Mouse (Mus musculus) urinary bladder, adult 18-20 months (tissue): Measurements from ENCODE around the gene Mfn2.
A peak's percentile ranks its signal among the peaks of the same experiment; 100 is the strongest.

Experiments
- DNase-seq, 2 experiments: peaks; one replicate each; pipeline ENCODE4 v3.0.0; 2022; ENCODE audit warnings: low spot score in 2 of 2, mixed read lengths in 2 of 2

The Mfn2 gene

GRCm38 (mm10) chr4:147918459-147919121 lies 14.1 kb upstream of the Mfn2 start:
- DNase-seq = peak; percentile 19 to 33

GRCm38 (mm10) chr4:147909486-147909885 lies 5.0 kb upstream of the Mfn2 start:
- no peak for DNase-seq

DNA sequence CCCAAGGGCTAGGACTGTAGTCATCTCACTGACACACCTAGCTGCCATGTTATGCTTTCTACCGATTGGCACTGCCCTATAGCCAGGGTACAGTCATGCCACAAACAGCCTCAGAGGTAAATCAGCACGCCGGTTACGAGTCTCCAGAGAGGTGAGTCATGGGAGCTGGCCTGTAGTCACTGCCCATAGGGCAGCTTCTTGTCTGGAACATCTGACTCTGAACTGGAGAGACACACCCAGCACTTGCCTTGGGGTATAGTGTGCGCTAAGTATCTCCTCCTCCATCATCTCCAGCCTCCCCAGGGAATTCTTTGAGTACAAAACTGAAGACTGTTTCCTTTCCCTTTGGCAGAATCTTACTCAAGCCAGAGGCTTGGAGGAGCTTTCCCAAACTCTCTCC lies 1.7 kb upstream of the Mfn2 start:
- DNase-seq = peak; percentile 18 to 60

- DNase-seq = no peak
Observed at GRCm38 (mm10) chr4:147905090-147905659, 671 bp upstream of the Mfn2 start.

- DNase-seq = no peak
Observed at GRCm38 (mm10) chr4:147903601-147904000, 903 bp downstream of the Mfn2 start.

DNA sequence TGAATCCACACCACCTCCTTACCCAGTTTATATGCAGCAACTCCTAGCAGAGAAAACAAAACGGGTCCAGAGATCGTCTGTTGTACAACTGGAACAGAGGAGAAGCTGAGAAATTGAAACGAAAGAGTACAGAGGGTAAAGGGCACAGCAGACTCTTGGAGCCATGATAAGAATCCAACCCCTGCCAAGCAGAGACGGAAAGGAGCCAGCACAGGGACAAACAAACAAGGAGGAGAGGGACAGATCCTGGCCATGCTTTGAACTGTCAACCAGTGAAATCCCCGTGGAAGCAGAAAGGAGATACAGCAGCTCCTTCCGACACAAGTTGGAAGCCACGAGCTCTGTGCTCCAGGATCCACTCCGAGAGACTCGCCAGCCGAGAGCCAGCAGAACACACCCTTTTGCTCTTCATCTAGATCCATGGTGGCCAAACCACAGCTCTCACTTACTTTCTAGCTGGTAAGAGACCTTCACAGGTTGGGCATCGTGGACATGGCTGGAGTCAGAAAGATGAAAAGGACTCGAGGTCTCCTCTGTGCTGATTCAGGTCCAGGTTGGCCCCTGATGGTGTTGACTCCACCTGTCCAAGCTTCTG lies 1.5 kb downstream of the Mfn2 start:
- no peak for DNase-seq

- DNase-seq = no peak
Observed at GRCm38 (mm10) chr4:147900452-147900851, 4.1 kb downstream of the Mfn2 start.

DNA sequence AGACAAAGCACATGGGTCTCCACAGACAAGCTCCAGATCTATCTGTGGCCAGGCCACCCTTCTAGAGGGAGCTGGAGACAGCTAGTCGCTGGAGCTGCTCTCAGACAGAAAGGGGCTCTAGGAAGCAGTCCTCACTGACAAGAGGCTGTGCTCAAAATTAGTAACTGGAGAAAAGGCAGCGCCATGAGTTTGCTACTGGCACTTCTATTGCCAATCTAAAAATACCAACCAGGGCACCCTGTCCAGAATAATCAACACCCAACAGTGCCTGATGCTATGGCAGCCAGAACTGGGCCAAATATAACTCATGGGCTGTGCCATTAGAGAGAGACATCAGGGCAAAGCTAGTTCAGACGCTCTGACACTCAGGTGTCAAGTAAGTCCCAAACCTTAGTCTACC lies 7.2 kb downstream of the Mfn2 start:
- no peak for DNase-seq

GRCm38 (mm10) chr4:147896411-147896810 lies 8.1 kb downstream of the Mfn2 start:
- DNase-seq = no peak

- DNase-seq = no peak
Observed at GRCm38 (mm10) chr4:147895815-147896330, 8.6 kb downstream of the Mfn2 start.

DNA sequence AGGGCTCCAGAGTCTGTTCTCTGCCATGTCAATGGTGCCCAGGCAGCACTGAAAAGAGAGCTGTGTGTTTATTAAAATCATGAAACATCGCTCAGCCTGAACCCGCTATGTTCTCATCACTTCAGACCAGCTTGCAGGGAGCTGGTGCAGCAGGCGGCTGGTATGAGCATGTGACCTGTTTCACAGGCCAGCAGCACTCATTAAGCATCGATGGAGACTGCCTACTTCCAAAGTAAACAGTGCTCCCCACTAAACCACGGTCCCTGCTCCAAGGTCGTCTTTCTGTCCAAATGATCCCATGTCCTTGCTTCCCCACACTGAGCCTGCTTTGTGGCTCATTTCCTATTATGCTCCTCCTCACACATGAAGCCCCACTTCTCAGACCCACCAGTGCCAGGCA lies 14.2 kb downstream of the Mfn2 start:
- DNase-seq = no peak

GRCm38 (mm10) chr4:147888237-147888636 lies 16.3 kb downstream of the Mfn2 start:
- DNase-seq = no peak

GRCm38 (mm10) chr4:147887277-147887676 lies 17.2 kb downstream of the Mfn2 start:
- no peak for DNase-seq

DNA sequence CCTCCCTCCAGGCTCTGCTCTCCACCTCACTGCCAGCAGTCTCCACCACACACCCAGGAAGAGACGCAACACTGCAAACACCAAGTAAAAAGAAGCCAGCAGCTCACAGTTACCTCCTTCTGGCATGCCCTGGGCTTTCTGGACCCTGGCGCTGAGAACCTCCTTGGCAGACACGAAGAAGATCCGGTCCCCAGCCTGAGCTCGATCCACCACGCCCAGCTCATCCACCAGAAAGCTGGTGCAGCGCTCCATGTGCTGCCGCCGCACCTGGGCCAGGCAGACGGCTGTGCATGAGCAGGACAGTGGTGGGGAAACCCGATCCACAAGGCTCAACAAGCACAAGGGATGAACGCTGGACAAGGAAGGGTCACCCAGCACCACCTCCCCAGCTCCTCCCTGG lies 18.3 kb downstream of the Mfn2 start:
- no peak for DNase-seq

- DNase-seq = no peak
Observed at GRCm38 (mm10) chr4:147884138-147884537, 20.4 kb downstream of the Mfn2 start.

- no peak for DNase-seq
Observed at GRCm38 (mm10) chr4:147883041-147883440, 21.5 kb downstream of the Mfn2 start.

GRCm38 (mm10) chr4:147881792-147882191 lies 22.7 kb downstream of the Mfn2 start:
- DNase-seq = no peak

GRCm38 (mm10) chr4:147879865-147880264 lies 24.6 kb downstream of the Mfn2 start:
- DNase-seq = no peak

GRCm38 (mm10) chr4:147879456-147879855 lies 25.0 kb downstream of the Mfn2 start:
- no peak for DNase-seq

GRCm38 (mm10) chr4:147878537-147878936 lies 26.0 kb downstream of the Mfn2 start:
- DNase-seq = no peak

DNA sequence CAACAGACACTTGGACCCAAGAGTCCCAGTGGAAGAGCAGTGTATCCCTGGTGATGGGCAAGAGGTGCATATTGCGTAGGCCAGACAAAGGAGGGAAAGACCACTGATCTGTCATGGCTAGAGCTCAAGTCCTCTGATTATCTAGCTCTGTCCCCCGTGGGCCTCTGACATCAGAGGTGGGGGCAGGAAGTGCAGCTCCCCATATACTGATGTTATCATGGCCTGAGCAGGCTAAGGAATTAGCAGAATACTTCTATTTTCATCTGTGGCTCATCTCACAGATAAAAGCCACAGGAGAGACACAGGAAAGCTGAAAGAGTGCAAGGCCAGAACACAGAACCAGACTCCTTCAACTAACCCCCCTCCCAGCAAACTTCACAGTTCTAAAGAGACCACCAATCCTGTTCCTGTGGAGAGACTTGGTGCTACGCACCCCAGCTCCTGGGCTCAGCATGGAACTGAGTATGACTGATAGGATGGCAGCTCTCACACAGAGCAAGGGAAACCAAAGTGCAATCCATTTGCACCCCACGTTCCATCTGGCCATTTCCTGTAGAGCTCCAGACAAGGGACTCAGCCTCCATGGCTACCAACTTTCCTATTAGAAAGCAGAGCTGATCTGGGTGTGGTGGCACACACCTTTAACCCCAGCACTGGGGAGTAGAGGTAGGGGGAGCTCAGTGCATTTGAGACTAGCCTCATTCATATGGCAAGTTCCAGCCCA lies 28.5 kb downstream of the Mfn2 start:
- no peak for DNase-seq

- DNase-seq = no peak
Observed at GRCm38 (mm10) chr4:147869238-147869637, 35.3 kb downstream of the Mfn2 start.
